Mouse (Mus musculus) layer of hippocampus, adult 2 months (tissue): Measurements from ENCODE around the gene Fam187b. TPM values are rescaled to one million over a fixed set of nuclear protein-coding genes. Genes with fewer than 3 reads are reported as not detected.

Source experiments
- DNase-seq, 2 experiments: peaks; one replicate each; pipeline ENCODE4 v3.0.0; 2022; ENCODE audit warnings: low spot score in 2 of 2
- H3K27ac ChIP-seq: fragments of 200-600 bp; 2 replicates; pipeline ENCODE4 v1.8.1; 2022
- H3K4me3 ChIP-seq: fragments of 200-600 bp; 2 replicates; pipeline ENCODE4 v1.8.1; 2022; ENCODE audit warnings: mild to moderate bottlenecking
- CTCF ChIP-seq: fragments of 200-600 bp; conservative IDR thresholded peaks from 2 replicates; pipeline ENCODE4 v1.8.1; 2022; ENCODE audit warnings: antibody characterized with exemption, mild to moderate bottlenecking, moderate library complexity
- total RNA-seq, 2 experiments: library from RNA; stranded (reverse); gene quantifications; 2 replicates each; pipeline ENCODE4 v1.2.3; 2021

Fam187b gene
- total RNA-seq, 2 experiments from 2014 or later: not detected

DNA sequence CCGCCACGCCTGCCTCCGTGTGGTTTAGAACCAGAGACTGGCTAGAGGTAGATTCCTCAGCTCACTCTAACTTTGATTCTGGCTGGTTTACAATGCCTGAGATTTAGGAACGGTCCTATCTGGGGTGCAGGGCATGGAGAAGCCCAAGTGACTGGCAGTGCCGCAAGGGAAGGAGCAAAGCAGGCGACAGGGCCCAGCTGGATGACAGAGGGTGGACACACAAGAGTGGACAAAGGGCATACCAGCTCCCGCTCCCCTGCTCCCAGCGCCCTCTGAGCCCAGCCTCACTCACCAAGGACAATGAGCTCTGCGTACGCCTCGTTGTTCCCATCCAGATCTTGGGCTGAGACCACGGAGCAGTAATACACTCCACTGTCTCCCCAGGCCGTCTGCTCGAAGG lies 7.9 kb upstream of the Fam187b start:
- TF ChIP-seq CTCF: no peak
- DNase-seq: no peak
- Histone ChIP-seq H3K27ac (no peak overlapping the region), H3K4me3 (no peak overlapping the region)

GRCm38 (mm10) chr7:30966657-30967056 lies 6.9 kb upstream of the Fam187b start:
- Histone ChIP-seq H3K4me3 (no peak overlapping the region), H3K27ac (no peak overlapping the region)
- TF ChIP-seq CTCF: no peak
- no peak for DNase-seq

GRCm38 (mm10) chr7:30968611-30969010 lies 5.0 kb upstream of the Fam187b start:
- no peak for TF ChIP-seq CTCF
- Histone ChIP-seq H3K27ac (peak overlapping the region; percentile 64; the same call in 1 of the 2 replicates), H3K4me3 (no peak overlapping the region)

GRCm38 (mm10) chr7:30969174-30969573 lies 4.4 kb upstream of the Fam187b start:
- no peak for TF ChIP-seq CTCF
- no peak overlapping the region for H3K27ac ChIP-seq

More at GRCm38 (mm10) chr7:30968611-30969010, 5.0 kb upstream of the Fam187b start:
- DNase-seq: no peak

GRCm38 (mm10) chr7:30971901-30972300 lies 1.7 kb upstream of the Fam187b start:
- Histone ChIP-seq H3K27ac (no peak overlapping the region; the same call in 1 of the 2 replicates), H3K4me3 (peak overlapping the region; percentile 50)
- DNase-seq: no peak
- no peak for TF ChIP-seq CTCF

More at GRCm38 (mm10) chr7:30969174-30969573, 4.4 kb upstream of the Fam187b start:
- DNase-seq: no peak
- no peak overlapping the region for H3K4me3 ChIP-seq

DNA sequence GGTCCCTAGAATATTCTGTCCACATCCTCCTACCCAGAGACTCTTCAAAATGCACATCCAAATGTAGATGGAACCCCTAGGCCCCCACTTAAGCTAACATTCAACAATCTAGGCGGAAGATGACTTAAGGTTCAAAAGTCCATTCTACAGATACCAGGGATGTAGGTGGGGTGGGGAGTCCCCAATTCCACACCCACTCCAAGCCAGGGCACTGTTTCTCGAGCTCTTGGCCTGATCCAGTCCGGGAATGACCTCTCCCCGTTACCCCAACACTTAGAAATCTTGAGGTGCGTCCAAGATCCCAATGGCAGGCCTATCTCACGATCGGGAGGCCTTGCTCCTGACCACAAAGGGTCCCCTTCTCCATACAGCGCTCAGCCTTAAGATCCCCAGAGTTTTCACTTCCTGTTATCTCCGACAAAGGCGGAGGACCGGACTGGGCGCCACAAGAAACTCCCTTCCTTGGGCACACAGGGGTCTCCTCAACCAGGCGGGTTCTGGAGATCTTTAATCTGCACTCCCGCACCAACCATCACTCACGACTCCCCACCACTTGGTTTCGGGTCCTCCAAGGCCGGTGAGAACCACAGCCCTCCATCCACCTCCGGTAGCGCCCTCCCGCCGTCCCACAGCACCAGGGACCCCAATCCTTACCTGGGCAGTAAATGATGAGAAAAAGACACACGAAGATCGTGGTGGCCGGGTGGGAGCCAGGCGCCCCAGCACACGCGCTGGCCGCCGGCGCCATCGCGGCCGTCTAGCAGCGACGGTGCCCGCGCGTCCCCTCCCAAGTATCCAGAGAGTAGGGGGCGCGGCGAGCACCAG lies 952 bp upstream of the Fam187b start:
- Histone ChIP-seq H3K4me3 (peak overlapping the region; percentile 50), H3K27ac (peak overlapping the region; percentile 77; the same call in 1 of the 2 replicates)
- no peak for DNase-seq
- TF ChIP-seq CTCF: no peak

GRCm38 (mm10) chr7:30973251-30973500 lies 414 bp upstream of the Fam187b start, which contains the start of gene Lsr:
TSS of gene Lsr (minus strand) at chr7:30973464.
- Histone ChIP-seq H3K4me3 (peak within 1 kb of the TSS; percentile 50), H3K27ac (peak within 1 kb of the TSS; percentile 77; the same call in 1 of the 2 replicates)
- TF ChIP-seq CTCF: no peak
- no peak for DNase-seq

DNA sequence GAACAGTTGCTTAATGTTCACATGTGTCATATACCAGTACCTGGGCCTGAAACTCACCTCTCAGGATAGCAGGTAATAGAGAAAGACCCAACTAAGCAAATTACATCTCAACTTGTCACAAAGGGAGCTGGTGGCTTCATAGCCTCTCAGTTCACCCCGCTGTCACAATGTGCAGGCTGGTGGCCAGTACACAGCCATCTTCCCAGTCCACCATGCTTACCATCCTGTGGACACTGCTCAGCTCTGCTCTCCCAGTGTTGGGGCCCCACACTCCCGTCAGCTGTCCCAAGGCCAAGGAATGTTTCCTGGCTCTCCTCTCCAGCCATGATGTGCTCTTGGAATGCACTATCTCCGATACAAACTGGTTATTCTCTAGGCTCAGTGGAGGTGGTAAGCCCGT lies 8.1 kb downstream of the Fam187b start:
- no peak overlapping the region for H3K4me3 ChIP-seq
- TF ChIP-seq CTCF: no peak
- H3K27ac ChIP-seq: no peak overlapping the region
- no peak for DNase-seq

GRCm38 (mm10) chr7:30985357-30985756 lies 11.8 kb downstream of the Fam187b start:
- no peak for TF ChIP-seq CTCF
- Histone ChIP-seq H3K4me3 (no peak overlapping the region), H3K27ac (no peak overlapping the region)
- DNase-seq: no peak

- H3K27ac ChIP-seq: no peak overlapping the region
- no peak for TF ChIP-seq CTCF
- H3K4me3 ChIP-seq: no peak overlapping the region
- no peak for DNase-seq
Observed at GRCm38 (mm10) chr7:30988519-30989162, 15.1 kb downstream of the Fam187b start.

DNA sequence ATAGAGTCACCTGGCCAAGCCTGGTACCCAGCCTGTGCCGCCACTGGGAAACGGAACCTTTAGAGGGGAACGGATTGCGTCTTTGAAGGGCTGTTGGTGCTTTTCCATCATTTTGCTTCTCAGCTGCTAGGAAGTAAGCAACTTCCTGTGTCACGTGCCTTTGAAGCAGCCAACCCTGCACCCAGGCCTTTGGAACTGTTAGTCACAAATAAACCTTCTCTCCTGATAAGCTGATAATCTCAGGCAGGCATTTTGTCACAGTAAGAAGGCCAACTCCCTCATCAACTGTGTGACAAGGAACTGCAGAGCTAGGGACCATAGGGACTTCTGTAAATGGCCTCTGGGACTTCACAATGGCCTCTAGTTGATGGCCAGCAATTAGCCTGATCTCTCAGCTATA lies 18.6 kb downstream of the Fam187b start:
- no peak overlapping the region for H3K27ac ChIP-seq
- no peak for TF ChIP-seq CTCF

DNA sequence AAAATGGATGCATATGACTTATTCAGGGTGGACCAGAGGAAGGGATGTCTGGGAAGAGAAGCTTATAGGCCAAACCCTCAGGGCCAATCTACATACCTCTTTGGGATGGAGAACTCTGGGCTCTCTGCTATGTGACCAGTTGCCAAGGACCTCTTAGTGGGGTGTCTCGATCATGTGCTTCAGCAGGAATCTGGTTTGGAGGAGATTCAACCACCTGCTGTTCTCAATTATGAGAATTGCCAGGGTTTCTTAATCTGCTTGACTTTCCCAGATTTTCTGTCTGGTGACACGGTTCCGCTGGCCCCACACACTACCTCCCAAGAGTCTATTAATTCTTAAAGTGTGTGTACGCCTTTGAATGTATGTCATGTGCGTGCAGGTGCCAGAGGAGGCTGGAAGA lies 20.4 kb downstream of the Fam187b start:
- no peak for TF ChIP-seq CTCF

More for the DNA sequence above, 18.6 kb downstream of the Fam187b start:
- H3K4me3 ChIP-seq: no peak overlapping the region
- no peak for DNase-seq

DNA sequence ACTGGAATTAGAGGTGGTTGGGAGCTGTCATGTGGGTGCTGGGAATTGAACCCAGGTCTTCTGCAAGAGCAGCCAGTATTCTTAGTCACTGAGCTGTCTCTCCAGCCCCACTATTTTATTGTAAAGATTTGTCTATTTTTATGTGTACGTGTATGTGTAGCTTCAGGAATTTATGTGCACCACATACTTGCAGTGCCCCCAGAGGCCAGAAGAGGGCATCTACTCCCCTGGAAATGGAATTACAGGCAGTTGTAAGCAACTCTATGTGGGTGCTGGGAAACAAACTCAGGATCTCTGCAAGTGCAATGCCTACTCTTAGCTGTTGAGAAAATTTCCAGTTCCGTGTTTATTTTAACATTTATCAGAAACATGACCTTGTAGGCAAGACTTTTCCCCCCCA lies 22.9 kb downstream of the Fam187b start:
- TF ChIP-seq CTCF: peak; percentile 41
- DNase-seq: no peak
- no peak overlapping the region for H3K27ac ChIP-seq
- no peak overlapping the region for H3K4me3 ChIP-seq

More for the DNA sequence above, 20.4 kb downstream of the Fam187b start:
- H3K4me3 ChIP-seq: no peak overlapping the region
- H3K27ac ChIP-seq: no peak overlapping the region
- no peak for DNase-seq
